Mouse (Mus musculus) granulocyte monocyte progenitor cell, adult 5-6 weeks (primary cell): ENCODE results near the gene Znhit2. TPM values are rescaled to one million over a fixed set of nuclear protein-coding genes. Genes with fewer than 3 reads are reported as not detected.
A peak's percentile ranks its signal among the peaks of the same experiment; 100 is the strongest.
"Not testable (repeated sequence)": the region's sequence is repeated elsewhere in the genome, so short reads cannot be mapped to it uniquely, and the experiment has no call there.

Source experiments
- ATAC-seq: replicated peaks from 2 replicates; pipeline ENCODE4 v1.8.0; 2016; ENCODE audit warnings: mild to moderate bottlenecking, moderate TSS enrichment, inconsistent platforms; ENCODE audit not compliant: poor library complexity, severe bottlenecking
- total RNA-seq, 2 experiments: library from RNA; stranded (forward) in 1 of 2; stranded (reverse) in 1 of 2; fragments of 200-712, 200-1000 nt in 1 of 2; fragments of >200 nt in 1 of 2; fragmentation: Nextera tagmentation in 1 of 2; gene quantifications; 2 replicates each; pipeline ENCODE4 v1.2.3; 2014 to 2017

Znhit2 gene
- total RNA-seq (2014; fragmentation: Nextera tagmentation) (5.0 and 17.6 TPM in 2 replicates), total RNA-seq (2017) (13.7 and 17.6 TPM in 2 replicates)

DNA sequence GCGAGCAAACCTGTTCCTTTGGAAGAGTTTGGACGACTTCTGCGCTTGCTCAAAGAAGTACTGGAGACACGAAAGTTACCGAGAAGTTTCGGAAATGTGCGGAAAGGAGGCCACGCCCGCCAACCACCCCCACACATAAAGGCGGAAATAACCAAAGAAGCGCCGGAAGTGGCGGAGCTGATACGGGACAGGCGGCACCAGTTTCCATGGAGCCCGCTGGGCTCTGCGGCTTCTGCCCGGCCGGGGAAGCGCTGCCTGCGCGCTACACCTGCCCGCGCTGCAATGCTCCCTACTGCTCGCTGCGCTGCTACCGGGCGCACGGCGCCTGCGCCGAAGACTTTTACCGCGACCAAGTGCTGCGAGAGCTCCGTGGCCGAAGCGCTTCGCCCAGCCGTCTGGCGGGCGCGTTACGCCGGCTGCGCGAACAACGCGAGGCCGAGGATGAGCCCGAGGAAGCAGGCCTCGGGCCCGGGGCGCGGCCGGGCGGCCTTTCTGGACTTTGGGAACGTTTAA is at the start of gene Znhit2:
Znhit2 (plus strand) TSS at position 172 of the 513 bp plus-strand sequence.
- ATAC-seq = peak; percentile 62

- ATAC-seq = no peak
Measured at GRCm38 (mm10) chr19:6013691-6014090, 47.3 kb upstream of the Znhit2 start.

DNA sequence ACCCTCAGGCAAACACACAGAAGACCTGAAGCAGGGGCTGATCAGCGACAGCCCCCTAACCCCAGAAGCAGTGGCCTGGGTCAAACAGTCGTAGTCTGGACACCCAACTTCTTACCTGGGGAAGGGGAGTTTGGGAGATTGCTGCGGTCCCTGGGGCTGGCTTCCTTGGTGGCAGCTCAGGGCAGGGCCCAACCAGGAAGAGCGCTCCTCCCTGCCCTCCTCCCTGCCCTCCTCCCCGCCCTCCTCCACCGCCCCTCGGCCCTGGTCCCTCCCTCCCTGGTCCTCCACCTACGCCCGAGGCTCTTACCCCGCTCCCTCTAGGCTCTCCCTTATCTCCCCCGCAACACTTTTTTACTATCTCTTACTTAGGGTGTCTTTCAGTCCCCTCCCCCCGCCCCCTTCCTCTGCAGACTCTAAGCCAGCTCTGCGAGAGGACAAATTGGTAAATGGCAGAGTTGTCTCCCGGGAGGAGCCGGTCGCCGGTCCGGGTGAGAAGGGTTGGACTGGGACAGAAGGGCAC is 45.9 kb upstream of the Znhit2 start:
- peak; percentile 36 for ATAC-seq

GRCm38 (mm10) chr19:6015511-6016315 is 45.3 kb upstream of the Znhit2 start, which contains the start of gene Capn1:
Gene Capn1, minus strand, starts transcription at chr19:6015897.
- ATAC-seq = peak; percentile 68

DNA sequence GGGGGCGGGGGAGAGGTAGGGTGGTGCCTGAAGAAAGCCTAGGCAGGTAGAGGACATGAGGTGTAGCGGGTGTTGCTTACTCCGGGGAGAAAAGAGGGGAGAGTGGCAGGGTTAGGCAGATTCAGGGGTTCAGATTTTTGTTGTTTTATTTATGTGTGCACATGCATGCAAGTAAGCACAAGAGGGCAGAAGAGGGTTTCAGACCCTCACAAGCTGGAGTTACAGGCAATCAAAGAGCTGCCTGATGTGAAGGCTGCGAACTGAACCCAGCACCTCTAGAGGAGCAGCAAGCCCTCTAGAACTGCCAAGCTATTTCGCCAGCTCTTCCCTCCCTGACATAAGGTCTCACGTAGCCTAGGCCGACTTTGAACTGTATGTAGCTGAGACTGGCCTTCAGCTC is 44.5 kb upstream of the Znhit2 start:
- ATAC-seq = no peak

GRCm38 (mm10) chr19:6018142-6019089 is 42.6 kb upstream of the Znhit2 start:
- ATAC-seq = peak; percentile 62

DNA sequence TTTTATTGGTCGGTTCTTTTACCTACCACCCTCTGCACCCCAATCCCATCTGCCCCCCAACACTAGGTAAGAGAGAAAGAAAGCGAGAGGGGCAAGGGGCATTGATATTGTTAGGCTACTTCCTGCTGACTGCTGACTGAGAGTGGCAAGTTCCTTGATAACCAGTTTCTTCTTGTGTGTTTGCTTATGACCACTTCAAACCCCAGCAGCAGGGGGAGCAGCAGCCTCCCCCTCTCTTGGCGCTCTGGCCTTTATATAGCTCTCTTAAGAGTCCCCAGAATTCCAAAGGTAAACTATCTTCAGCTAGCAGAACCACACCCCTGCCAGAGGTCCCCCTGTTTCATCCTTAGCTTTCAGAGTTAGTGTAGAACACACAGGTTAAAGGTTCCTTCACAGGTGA is 40.7 kb upstream of the Znhit2 start:
- no peak for ATAC-seq

DNA sequence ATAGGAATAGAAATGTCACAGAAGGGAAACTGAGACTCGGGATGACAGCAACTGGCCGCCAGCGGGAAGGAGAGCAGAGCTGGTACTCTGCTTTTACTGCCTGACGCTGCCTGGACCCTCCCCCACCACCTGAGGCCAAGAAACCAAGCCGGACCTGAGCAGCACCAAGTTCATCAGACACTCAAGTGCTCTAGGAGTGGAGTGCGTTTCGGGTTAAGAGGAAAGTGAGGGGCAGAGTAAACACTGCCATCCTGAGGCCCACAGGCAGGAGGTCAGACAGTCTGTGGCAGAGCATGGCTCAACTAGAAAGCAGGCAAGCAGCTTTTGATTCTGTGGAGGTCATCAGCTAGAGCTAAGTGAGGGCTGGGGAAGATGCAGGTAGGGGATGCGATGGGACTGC is 37.9 kb upstream of the Znhit2 start:
- no peak for ATAC-seq

DNA sequence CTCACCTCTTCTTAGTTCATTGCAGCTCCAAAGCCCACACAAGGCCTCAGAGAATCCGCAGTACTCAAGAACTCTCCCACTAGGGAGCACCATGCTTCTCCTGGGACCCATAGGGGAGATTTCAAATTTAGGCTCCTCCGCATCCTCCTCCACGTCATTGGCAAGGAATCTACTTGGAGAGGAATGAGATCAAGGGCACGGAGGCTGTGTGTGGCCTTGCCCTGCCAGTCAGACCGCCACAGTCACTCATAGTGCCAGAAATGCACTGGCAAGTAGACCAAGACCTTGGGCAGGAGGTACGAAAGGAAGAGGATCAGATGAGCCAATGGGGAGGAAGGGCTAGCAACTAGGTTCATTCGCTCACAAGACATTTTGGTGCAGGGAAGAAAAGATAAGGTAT is 37.1 kb upstream of the Znhit2 start:
- ATAC-seq = no peak

DNA sequence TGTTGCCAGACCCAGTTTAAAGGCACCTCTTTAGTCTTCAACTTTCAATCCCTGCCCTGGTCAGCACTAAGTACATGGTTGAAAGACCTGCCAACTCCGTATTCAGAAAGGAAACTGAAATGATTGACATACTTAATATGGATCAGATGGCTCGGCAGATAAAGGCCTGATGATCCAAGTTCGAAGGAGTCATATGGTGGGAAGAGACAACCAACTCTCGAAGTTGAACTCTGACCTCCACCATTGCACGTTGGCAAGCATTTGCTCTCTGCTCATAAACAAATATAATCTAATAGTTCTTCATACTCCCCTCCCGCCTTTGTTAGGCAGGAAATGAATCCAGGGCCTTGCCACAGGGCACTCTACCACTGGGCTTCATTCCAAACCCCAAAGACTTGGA is 32.0 kb upstream of the Znhit2 start:
- no peak for ATAC-seq

- ATAC-seq = no peak
Measured at GRCm38 (mm10) chr19:6029426-6029825, 31.6 kb upstream of the Znhit2 start.

DNA sequence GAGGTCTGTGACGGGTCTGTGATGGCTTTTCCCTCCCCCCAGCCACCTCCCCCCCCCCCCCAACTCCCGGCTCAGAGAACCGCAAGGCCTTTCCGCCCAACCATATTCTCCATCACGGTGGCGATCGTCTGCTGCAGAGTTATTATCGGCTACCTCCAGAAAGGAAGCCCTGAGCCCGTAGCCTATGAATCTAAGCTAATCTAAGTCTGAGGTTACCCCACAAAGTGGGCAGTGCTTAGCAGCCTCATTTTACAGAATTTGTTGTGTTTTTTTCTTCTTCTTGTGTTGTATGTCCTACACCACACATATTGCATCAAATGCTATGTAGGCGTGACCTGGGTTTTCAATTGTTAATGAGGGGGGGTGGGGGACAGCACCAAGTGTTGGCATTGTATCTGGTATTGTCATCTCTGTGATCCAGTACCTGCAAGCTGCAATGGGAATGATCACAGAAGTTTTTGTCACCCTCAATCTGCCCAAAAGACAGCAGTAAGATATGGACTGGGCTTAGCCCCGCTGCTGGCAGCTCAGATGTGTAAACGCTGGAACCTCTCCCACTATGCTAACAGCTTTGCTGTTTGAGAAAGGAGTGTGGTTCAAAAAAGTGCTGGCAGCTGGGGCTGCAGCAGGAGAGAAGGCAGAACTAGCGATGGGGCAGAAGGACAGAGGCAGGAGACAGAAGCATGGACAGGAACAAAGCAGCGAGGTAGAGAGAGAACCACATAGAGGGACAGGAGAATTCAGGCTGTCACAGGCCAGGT is 30.3 kb upstream of the Znhit2 start:
- no peak for ATAC-seq

DNA sequence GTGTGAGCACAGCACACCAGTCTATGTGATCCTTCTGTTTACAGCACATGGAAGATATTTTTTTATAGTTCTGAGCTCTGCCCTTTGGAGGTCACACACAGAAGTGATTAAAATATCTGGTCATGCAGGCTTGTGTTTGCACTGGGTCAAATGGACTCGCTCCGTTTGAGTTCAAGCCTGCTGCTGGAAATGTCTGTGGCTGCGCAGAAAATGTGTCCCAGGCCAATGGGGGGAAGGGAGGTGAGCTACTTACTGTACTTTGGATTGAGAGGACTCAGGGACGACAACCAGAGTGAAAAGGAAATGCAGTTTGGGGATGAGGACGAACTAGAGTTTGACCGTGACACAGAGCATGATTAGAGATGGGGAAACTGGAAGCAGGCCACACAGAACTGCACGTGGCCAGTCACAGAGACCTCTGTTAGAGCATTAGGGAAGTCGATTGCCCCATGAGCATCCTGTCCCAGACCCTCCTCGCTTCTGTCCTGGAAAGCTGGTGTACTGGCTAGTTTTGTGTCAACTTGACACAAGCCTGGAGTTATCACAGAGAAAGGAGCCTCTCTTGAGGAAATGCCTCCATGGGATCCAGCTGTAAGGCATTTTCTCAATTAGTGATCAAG is 24.9 kb upstream of the Znhit2 start:
- peak; percentile 88 for ATAC-seq

- ATAC-seq = no peak
Measured at GRCm38 (mm10) chr19:6037695-6038094, 23.3 kb upstream of the Znhit2 start.

DNA sequence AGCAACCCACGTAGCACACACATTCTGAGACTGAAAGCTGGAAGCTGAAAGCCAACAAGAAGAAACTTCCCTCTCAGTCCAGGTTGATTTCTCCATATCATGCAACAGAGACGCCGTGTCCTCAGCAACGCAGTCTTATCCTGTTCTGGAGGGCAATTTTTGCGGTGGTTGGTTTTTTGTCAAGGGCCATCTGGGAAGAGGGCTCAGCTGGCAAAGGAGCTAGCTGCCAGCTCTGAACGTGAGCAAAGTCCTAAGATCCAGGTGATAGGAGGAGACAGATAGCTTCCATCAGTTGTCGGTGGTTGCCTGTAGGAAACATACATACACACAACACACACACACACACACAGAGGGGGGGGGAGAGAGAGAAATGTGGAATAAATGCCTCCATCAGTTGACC is 22.7 kb upstream of the Znhit2 start:
- ATAC-seq = no peak

GRCm38 (mm10) chr19:6040002-6040401 is 21.0 kb upstream of the Znhit2 start:
- no peak for ATAC-seq

DNA sequence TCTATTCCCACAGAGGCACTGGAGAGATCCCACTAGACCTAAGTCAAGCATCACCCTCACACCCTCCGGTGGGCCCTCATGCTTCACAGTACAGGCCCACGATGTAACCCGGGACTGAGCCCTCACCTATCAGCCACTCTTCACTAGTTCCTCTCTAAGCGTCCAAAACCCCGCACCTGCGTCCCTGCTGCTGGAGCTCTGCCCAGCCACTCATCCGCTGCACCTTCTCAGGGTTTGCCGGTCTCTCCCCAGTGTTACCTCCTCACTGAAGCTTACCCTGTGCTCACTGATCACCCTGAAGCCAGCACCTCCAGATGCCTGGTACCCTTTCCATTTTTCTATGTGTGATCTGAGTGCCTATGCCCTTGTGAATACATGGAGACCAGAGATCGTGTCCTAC is 18.7 kb upstream of the Znhit2 start:
- ATAC-seq = no peak

DNA sequence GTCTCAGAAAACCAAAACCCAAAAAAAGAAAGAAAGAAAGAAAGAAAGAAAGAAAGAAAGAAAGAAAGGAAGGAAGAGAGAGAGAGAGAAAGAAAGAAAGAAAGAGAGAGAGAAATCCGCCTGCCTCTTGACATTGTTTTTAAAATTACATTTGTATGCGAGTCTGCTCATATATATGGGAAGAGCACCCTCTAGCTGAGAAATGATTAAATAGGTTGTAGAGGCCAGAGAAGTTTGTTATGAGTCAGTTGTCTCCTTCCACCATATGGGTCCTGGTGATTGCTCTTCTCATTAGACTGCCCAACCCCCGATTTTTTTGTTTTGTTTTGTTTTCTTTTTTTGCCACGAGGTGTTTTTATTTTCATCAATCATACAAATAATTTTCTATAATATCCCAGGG is 16.9 kb upstream of the Znhit2 start:
- not testable (repeated sequence) for ATAC-seq
